Mouse (Mus musculus) frontal cortex, postnatal 36 days (tissue): ENCODE measurements around the gene Pbx4.

ENCODE experiments used
- DNase-seq, 2 experiments: peaks; one replicate each; pipeline ENCODE4 v3.0.0; 2022; ENCODE audit warnings: low spot score in 2 of 2

The Pbx4 gene

GRCm38 (mm10) chr8:69809820-69810219 is 22.5 kb upstream of the Pbx4 start:
- DNase-seq: no peak

GRCm38 (mm10) chr8:69814881-69815280 is 17.4 kb upstream of the Pbx4 start:
- DNase-seq: no peak

- DNase-seq: no peak
Measured at GRCm38 (mm10) chr8:69815396-69815795, 16.9 kb upstream of the Pbx4 start.

GRCm38 (mm10) chr8:69820466-69820865 is 11.8 kb upstream of the Pbx4 start:
- no peak for DNase-seq

GRCm38 (mm10) chr8:69821971-69822385 is 10.3 kb upstream of the Pbx4 start:
- no peak for DNase-seq

GRCm38 (mm10) chr8:69822386-69823191 is 9.7 kb upstream of the Pbx4 start, which contains the start of gene Lpar2:
Lpar2 (plus strand) TSS chr8:69822429.
- no peak for DNase-seq

- DNase-seq: no peak
Measured at GRCm38 (mm10) chr8:69826371-69826770, 5.9 kb upstream of the Pbx4 start.

- DNase-seq: no peak
Measured at GRCm38 (mm10) chr8:69837057-69837682, 4.9 kb downstream of the Pbx4 start.

GRCm38 (mm10) chr8:69847167-69848065 is 15.1 kb downstream of the Pbx4 start:
- no peak for DNase-seq

GRCm38 (mm10) chr8:69848951-69849350 is 16.7 kb downstream of the Pbx4 start:
- DNase-seq: no peak

GRCm38 (mm10) chr8:69849899-69850298 is 17.6 kb downstream of the Pbx4 start:
- no peak for DNase-seq

GRCm38 (mm10) chr8:69850926-69851506 is 18.7 kb downstream of the Pbx4 start:
- no peak for DNase-seq

GRCm38 (mm10) chr8:69853869-69854268 is 21.6 kb downstream of the Pbx4 start:
- no peak for DNase-seq

- no peak for DNase-seq
Measured at GRCm38 (mm10) chr8:69860807-69861206, 28.5 kb downstream of the Pbx4 start.

- no peak for DNase-seq
Measured at GRCm38 (mm10) chr8:69861251-69861650, 29.0 kb downstream of the Pbx4 start.

GRCm38 (mm10) chr8:69863387-69864020 is 31.2 kb downstream of the Pbx4 start:
- DNase-seq: no peak

- DNase-seq: no peak
Measured at GRCm38 (mm10) chr8:69864180-69864579, 31.9 kb downstream of the Pbx4 start.

GRCm38 (mm10) chr8:69867696-69868326 is 35.5 kb downstream of the Pbx4 start:
- no peak for DNase-seq

GRCm38 (mm10) chr8:69870003-69870765 is 37.9 kb downstream of the Pbx4 start:
- no peak for DNase-seq

GRCm38 (mm10) chr8:69870907-69871306 is 38.6 kb downstream of the Pbx4 start:
- DNase-seq: no peak
